Mouse (Mus musculus): ENCODE data around the gene Gm5136.
A peak's percentile ranks its signal among the peaks of the same experiment; 100 is the strongest.

The Gm5136 gene

DNA sequence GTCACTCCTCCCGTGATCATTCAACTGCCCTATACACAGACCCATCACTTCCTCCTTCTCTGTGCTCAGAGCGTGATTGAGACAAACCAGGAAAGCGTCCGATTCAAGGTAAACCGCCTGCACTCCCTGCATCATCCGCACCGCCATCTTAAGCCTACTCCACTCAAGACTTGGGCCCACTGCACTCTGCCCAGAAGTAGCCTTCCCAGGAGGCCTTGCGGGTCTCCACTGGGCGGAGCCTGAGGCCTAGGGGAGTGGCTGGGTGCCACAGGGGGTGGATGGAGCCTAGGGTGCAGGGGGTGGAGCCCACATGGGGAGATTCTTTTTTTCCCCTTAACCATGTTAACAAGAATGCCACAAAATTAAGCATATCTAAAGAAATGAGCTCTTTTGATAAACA is at the start of gene Gm5136:
TSS of gene Gm5136 (minus strand) at position 215 of the 400 bp plus-strand sequence.
- no peak for DNase-seq (ENCODE audit: low spot score)

DNA sequence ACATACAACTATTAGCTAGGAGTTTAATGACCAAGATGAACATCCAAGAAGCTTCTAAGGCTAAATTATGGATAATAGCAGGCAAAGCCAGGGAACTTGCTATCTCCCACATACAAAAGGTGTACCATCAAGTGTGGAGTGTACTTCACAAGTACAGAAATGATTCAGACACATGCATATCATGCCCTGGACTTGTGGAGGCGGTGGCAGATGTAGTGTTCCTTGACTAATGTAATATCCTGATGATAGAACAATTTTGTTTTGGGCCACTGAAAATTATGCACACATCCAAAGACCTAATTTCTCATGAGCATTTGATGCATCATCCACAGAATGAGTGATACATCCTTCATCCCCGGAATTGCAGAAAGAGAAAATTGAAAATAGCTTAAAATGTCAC is 43.8 kb upstream of the Gm5136 start:
- no peak for DNase-seq (ENCODE audit: low spot score)

DNA sequence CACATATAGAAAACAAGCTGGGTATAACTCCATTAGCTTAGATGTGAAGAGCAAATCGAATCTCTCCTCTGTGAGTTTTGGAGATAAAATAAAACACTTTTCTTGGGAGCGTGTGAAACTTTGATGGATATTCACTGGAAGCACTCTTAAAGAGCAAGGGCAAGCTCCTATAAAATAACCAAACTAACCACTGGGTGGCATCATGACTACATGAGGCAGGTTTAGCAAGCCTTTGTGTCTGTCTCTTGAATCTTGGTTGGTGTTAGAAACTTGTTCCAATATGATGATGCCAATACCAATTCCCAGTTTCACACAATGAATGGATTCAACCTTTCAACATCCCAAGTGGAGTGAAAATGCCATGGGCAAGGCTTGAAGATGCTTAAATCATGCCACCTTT is 34.0 kb upstream of the Gm5136 start:
- DNase-seq (ENCODE audit: low spot score): peak; percentile 21

DNA sequence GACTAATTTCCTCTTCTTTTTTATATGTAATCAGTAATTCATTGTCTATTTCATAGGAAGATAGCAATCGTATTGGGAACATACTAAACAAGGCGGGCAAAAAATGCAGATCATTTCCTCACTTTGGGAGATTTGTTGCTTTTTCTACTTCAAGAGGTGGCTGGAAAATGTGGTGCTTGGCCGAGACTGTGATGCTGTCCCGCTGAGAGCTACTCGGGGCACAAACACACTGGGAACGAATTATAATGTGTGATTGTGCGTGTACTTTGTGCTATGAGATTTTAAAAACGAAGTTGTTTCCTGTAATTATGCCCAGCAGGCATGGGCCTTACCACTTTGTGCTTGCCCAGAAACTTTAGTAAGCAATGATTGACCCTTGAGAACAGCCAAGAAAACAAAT is 29.0 kb upstream of the Gm5136 start:
- no peak for DNase-seq (ENCODE audit: low spot score)

DNA sequence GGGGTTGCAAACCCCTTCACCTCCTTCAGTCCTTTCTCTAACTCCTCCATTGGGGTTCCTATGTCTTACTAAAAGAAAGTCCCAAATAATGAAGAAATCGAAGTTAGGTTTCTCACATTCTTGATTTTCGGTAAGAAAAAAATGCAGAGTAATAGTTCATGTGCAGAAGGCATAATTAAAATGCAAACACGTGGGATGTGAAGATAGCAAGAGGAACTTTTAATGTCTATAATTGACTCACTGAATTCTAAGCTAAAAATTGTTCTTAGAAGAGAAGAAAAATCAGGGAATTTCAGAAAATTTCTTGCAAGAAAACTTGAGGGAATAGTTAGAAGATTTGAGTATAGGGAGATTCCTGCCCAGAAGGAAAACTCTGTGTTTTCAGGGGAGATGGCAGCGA is 26.4 kb upstream of the Gm5136 start:
- DNase-seq (ENCODE audit: low spot score): no peak

DNA sequence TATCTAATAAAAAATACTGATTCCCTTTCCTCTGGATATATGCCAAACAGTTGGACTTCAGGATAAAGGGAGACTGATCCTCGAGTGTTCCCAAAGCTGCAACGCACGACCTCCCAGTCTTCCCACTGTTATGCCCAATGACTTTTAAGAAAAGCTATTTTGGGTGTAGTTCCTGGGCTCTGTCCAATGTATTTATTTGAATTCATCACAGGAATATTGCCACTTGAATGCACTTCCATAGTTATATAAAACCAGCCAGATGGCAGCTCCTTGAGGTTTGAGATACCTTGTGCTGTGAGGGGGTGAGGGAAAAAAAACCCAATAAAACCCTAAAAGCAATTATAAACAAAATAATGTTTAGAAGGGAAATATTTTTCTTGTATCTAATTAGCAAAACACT is 24.9 kb upstream of the Gm5136 start:
- DNase-seq (ENCODE audit: low spot score): no peak

DNA sequence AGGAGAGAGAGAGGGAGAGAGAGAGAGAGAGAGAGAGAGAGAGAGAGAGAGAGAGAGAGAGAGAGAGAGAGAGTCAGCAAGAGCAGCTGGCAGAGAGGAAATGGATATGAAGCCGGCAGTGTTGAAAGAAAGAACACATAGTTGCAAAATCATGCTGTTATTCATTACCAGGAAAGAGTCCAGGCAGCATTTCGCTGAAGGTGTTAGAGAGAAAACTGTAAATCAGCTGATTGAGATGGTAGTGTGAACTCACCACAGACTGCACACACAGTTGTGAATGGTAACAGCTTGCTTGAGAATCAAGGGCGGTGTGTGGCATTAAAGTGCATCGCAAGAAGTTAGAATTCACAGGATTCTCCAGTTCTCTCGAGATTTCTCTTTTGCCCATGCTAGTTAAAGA is 10.6 kb upstream of the Gm5136 start:
- no peak for DNase-seq (ENCODE audit: low spot score)

DNA sequence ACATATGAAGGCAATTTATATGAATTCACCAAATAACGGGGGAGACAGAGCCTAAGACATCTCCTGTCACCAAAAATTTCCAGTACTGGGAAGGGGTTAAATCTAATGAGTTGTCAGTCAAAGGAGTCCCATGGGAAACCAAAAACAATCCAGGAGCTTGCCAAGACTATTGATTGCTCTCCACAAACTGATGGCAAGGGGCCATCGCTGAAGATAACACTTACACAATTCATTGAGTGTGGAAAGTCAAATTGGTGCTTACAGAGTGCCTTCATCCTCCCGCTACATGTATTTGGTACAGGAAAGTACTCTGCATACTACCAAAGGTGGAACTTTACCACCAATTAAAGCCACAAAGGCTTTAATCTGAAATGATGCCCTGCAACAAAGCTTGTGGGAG is 5.7 kb upstream of the Gm5136 start:
- no peak for DNase-seq (ENCODE audit: low spot score)

DNA sequence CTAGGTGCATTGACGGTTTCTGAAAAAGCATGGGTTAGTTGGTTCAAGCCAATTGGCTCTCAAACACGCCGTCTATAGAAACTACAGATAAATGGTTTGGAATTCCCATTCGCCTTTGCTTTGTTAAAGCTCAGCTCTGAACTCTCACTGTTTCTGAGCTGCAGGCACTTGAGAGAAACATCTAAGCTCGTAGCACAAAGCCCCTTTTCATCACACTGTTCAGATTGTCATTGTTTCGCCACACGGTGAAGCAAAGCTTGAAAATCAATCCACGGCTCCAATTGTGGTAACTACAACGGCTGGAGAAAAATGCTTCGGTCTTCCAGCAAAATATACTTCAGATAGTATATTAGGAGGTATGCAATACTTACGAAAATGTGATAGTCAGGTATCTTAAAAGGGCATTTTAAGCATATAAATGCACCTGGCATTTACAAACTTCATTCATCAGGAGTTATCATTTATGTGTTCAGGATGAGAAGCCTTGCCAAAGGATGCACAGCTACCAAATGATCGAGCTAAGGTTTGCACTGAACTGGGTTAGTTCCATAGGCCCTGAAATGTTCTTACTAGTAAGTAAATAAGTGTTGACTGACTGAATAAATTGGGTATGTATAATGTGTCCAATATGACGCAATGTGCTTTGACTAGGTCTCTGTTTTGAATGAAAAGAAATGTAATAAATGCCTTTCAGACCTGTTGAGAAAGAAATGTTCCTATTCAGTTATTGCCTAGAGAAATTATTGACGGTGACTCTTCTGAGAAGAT is 1.6 kb upstream of the Gm5136 start:
- DNase-seq (ENCODE audit: low spot score): no peak

DNA sequence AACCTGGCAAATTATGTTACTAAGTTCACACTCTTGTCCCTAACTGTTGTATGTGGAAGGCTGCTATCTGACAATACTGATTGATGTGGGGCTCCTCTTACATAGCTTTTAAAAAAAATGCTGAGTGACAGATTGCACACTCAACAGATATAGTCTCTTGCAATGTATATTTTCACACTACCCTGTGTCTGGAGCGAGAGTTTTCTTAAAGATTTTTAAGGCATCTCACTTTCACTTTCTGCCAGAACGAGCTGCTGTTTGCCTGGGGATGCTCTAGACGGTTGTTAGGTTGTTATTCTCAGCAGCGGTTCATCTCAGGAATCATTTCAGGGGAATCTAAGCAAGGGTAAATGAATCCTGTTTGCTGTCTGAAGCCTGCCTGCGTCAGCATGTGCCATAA is 2.9 kb downstream of the Gm5136 start:
- no peak for DNase-seq (ENCODE audit: low spot score)

DNA sequence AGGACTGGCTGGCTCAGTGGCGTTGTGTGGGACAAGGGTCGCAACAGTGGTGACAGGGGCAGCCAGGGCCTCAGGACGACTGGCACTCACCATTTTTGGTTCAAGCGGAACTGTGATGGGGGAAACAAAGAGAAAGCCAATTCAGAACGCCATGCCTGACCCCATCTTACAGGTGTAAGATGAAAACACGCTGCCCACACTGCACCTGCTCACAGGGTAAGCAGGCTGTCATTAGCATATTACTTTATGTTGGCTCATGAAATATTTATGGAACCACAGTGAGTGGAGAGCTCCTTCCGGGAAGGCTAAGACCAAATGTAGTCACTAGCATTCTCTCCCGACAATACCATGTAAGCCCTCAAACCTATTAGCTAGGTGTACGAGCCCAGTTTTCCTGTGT is 9.0 kb downstream of the Gm5136 start:
- DNase-seq (ENCODE audit: low spot score): no peak

DNA sequence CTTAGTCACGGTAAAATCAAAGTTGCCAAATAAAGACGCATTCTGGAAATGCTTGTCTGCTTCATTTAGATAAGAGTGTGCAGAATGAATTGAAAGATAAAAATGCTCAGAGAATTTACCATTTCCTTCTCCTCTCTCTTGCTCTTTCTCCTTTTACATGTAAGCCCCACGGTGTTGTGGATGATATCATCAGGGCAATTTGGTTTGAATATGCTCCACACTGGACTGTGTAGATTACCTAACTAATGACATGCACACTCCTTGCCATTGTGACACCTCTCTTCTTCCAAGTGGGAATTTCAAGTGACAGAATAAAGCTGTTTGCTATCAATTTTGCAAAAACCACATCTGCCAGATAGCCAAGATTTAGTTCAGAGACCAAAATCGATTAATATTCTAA is 13.3 kb downstream of the Gm5136 start:
- no peak for DNase-seq (ENCODE audit: low spot score)

DNA sequence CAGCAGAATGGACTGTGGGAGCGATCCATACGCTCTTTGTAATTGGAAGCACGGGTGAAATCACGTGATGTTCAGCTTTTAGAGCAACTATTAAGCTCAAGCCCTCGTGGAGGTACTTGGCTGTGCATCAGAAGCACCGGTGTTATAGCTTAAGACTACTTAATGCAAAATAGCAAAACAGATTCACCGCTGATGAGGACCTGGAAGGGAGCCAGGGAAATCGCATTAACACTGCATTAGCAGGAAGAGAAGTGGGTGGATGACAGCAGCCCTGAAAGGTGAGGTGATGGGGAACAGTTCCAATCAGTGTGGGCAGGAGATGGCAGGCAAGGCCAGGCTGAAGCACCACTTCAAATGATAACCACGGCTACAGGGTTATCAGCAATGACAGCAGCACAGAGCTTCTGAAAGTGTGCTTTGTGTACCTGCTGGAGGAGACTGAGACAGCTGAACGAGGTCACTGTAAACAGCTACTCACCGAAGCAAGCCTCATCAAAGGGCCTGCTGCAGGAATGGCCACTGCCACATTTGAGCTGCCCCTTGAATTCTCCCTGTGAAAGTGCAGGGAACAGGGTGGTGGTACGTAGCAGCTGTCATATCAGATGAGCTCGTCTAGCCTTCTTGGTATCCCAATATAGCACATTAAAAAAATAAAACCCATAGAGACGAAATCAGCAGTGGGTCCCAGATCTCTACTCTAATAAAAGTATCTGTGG is 20.1 kb downstream of the Gm5136 start:
- no peak for DNase-seq (ENCODE audit: low spot score)

DNA sequence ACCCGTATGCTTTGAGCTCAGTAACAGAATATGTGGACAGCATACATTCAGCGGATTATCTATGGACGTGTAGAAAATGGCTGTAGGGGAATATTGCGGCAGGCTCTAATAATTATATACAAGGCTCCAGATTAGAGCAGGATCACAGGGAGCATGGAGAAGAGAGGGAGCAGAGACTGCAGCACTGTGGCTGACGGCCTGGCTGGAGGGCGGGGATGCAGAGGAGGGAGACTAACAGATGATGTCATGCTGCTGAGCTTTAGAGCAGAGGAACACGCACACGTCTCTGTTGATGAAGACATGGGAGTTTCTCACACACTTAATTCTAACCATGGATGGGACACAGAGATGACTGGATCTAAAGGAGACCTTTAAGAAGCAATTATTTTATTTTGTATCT is 22.9 kb downstream of the Gm5136 start:
- no peak for DNase-seq (ENCODE audit: low spot score)

DNA sequence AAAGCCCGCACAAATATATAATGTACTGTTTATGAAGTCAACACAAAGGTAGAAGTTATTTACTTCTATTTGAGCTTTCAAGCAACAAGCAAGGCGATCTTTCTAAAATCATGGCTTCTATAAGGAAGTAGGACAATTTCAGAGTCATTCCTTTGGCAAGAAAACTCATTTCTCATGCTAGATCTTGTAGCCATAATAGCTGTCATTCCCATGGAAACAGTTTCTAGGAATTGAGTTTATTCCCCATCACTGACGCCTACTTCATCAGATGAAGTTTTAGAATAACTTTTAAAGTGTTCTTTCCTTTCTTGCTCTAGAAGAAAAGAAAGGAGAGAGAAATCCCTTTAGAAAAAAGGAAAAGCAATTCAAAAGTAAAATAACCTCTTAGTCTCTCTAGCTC is 31.0 kb downstream of the Gm5136 start:
- no peak for DNase-seq (ENCODE audit: low spot score)

DNA sequence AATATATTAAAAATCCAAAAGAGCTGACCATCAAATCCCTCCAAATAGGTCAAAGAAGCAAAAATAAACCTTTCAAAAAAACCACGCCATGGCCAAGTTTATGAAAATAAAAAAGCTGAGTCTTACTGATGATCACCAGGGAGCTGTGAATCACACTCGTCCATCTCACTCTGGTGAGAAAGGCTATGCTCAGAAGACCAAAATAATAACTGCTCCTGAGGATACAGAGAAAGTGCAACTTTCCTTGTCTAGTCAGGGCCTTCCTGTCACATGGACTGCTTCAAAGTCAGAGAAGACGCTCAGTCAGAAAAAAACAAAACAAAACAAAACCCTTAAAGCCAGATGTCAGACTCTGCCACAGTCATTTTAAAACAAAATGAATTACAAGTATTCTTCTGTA is 39.7 kb downstream of the Gm5136 start:
- DNase-seq (ENCODE audit: low spot score): no peak

DNA sequence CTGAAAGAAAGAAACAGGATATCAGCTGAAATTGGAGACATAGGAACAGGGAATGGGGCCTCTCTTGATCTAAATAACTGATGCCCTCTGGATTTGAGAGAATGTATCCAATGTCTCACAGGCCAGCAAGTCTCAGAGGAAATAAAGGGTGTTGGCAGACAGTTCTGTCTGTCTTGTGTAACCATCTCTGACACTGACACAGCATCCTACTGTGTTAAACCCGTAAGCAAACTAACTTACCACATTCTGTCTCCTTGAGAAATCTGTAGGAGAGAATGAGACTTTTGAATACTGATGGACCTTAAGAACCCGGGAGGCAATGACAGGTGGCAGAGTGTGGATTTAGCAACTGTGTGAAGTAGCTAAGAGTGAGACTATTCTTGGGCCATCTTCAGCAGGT is 41.7 kb downstream of the Gm5136 start:
- no peak for DNase-seq (ENCODE audit: low spot score)

DNA sequence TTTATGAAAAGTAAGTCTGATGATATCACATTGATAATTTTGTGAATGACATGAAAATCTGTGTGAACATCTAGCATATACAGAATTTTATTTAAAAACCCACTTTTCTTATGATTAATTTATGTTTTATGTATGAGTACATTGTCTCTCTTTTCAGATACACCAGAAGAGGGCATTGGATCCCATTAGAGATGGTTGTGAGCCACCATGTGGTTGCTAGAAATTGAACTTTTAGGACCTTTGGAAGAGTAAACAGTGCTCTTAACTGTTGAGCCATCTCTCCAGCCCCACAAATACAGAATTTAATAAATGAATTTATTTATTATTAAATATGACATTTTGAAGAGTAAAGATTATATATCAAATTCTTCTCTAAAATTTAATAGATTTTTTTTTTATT is 42.3 kb downstream of the Gm5136 start:
- DNase-seq (ENCODE audit: low spot score): no peak

DNA sequence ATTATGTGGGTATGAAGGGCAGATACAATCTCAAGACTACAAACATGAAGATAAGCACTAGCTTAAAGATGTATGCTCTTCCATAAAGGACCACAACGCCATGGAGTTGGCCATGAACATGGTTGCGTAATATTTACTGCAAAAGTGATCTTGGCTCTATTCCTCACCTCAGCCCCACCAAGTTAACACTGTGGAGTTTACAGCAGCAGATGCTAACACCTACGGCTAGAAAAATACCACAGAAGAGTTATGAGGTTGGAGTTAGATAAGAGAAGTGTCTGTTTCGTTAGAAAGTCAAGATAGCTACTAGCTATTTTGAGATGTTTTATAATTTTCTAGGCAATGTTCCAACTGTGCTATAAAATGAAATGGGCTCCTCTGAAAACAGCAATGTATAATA is 43.1 kb downstream of the Gm5136 start:
- DNase-seq (ENCODE audit: low spot score): no peak

DNA sequence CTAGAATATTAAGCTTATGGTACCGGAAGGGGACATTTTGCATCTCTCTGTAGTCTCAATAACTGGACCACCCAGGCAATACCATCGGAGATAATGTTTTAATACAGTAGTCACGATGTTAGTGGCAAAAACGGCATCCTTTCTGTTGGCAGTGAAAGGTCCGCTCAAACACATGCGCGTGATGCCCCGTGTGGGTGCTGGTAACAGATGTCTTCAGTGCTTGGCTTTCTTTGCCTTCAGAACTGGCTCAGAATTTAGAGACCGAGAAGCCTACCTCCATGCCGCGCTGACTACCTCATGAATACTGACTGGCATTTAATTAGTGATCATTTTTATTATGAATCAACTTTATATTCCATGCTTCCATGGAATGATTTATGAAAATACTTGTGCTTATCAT is 44.9 kb downstream of the Gm5136 start:
- no peak for DNase-seq (ENCODE audit: low spot score)

DNA sequence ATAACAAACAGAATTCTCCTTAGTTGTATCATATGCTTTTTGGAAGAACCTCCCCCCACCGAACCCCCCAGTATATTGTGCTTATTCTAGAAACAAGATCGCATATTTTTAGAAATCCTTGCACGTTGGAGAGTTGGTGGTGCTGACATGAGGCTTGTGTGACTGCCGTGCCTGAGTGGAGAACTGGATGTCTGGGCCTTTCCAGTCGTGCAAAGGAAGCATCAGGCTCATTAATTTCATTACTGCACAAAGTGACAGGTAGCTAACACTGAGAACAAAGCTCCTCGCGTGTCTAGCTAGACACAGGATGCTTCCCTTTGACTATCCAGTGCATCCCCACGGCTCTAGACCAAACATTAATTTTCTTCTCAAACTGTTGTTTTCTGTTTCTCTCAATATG is 47.1 kb downstream of the Gm5136 start:
- no peak for DNase-seq (ENCODE audit: low spot score)

DNA sequence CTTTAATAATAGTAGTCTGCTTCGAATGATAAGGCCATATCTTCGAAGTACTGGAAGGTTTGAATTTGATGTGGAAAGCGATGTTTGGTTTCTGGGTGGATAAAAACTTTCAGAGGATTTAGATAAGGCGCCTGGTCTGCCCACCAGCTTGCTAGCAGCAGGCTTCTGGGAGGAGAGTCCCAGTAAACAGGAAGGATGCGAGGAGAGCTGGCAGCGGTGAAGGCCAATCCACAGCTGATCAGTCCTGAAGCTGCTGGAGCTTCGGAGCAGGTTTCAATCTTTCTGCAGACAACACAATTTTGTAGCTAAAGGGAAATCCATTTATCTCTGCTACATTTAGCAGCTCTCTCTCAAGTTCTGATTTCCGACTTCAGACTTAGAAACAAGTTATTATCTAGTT is 47.9 kb downstream of the Gm5136 start:
- DNase-seq (ENCODE audit: low spot score): no peak

DNA sequence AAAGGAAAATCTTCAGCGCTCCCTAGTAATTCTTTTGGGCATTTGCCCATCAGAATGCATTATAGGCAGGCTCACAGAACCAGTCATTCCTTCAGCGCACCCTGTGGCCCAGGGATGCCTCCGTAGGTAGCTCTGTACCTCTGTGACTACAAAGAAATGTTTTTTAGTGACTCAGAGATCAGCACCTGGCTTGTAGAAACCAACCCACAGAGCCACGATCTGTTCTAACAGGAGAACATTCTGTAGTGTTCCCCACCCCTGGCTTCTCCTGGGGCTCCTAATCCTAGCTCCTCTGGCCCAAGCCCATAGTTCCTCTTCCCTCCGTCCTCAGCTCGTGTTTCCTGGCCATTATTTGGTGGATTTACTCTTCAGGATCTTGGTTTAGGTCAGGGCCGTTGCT is 50.8 kb downstream of the Gm5136 start:
- DNase-seq (ENCODE audit: low spot score): no peak
